Mouse (Mus musculus) large intestine, adult 2 months (tissue): ENCODE data around the gene Sec16a. TPM values are rescaled to one million over a fixed set of nuclear protein-coding genes. Genes with fewer than 3 reads are reported as not detected.

Experiments used
- DNase-seq: peaks from one replicate; pipeline ENCODE4 v3.0.0-alpha.2; 2012; ENCODE audit warnings: low read depth, low spot score
- WGBS: fragments of 180-500 bp; shearing (Covaris S2); methylation state at CpG from one replicate; pipeline ENCODE4 v1.1.7; 2018; 5-methylcytosine and 5-hydroxymethylcytosine counted together
- polyA plus RNA-seq: library from polyadenylated mRNA; depleted of rRNA; stranded (reverse); fragments of >200 nt; gene quantifications from 2 replicates; pipeline ENCODE4 v1.2.3, GENCODE M21; 2012; rRNA removed

The Sec16a gene
- 48.2 and 83.6 TPM in 2 replicates for polyA plus RNA-seq

DNA sequence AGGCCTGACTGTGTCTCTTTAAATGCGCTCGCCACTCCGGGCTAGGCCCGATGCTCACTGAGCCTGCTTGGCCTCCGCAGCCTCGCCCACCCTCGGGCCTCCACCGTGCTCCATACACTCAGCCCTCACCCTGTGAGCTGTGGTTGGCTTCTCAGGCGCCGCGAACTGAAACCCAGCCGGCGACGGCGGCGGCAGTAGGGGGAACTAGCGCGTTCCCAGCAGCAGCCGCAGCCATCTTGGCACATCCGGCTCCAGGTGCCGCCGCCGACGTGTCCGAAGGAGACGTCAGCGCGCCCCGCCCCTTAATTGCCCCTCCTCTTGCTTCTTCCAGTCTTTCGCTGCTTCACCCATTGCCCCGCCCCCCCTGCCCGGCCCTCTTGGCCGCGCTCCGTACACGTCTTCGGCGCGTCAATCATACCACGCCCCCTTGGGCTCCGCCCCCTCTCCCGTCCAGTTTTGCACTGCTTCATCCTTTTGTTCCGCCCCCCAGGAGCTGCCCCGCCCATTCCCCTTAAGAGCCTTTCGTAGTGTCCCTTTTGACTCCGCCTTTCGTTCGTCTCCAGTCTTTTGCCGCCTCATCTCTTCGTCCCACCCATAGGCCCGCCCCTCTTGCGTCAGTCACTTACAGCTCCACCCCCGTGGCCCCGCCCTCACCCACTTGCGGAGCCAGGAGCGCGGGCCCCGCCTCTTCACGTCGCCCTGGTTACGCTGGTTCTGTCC is at the start of gene Sec16a:
TSS of gene Sec16a (minus strand) at position 271 of the 720 bp plus-strand sequence.
- under 1% methylated on average over 61 of the region's 61 CpGs for WGBS
- peak; percentile 100 for DNase-seq

DNA sequence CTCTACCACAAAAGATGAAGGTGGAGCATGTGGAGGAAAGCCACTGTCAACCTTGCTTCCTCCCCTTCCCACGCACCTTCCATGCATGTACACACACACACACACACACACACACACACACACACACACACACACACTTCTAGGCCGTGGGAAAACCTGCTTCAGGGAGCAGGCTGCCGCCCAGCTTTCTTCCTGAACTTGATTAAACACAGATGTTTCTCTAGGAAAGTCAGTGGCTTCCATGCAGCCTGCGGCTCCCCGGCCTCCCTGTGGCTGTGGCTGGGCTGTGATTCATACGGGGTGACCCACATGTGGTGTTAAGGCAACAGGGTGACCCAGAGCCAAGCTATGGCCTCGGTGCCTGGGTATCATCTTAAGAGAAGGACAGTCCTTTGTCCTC is 49.4 kb upstream of the Sec16a start:
- 9% methylated on average over 7 of the region's 7 CpGs for WGBS

GRCm38 (mm10) chr2:26493021-26493781 is 48.2 kb upstream of the Sec16a start:
- 31% methylated on average over 9 of the region's 9 CpGs for whole genome bisulfite sequencing
- no peak for DNase-seq

More for the DNA sequence above, 49.4 kb upstream of the Sec16a start:
- no peak for DNase-seq

DNA sequence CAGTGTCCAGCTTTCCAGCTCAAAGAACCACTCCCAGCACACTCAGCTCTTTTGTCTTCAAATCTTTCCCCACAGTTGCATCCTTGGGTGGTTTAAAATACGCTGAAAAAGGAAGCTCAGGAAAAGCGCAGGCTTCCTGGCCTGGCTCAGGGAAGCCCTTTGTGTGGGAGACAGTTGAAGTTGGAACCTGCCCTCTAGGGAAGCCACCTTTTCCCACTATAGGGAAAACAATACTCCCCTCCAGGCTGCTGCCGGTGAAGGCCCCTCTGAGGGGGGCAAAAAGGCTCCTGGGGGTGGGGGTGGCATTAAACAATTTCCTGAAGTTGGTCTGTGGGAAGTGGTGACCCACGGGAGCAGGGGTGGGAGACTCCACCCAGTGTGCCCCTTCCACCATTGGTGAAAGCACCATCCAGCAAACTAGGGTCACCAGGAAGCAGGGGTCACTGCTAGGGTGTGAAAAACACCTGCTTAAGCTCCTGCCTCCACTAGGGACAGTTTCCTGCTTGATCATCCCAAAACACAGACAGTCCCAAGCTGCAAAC is 45.8 kb upstream of the Sec16a start:
- 35% methylated on average over 4 of the region's 4 CpGs for WGBS
- no peak for DNase-seq

DNA sequence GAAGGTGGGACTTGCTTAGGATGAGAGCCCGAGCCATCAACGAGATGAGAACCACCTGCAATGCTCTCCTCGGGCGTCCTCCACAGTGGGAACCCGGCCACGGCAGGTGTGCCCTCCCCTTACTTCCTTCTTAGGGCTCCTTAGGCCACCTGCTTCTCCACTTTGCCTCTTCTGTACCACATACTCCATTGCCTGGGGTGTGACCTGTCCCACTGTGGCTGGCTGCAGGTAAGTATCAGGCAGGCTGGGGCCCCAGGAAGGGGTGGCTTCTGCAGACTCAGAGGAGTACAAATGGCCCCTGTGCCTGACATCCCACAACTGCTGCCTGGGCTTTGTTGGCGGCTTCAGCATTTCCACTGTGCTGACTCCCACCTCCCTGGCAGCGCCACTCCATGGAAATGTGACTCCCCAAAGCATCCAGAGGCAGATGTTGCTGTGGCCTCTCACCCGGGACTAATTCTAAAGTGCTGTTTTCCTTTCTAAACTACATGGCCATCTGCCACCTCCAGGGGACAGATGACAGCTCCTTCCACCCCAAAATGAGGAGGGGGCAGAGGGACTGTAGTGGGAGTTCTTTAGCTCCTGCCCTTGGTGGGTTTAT is 43.6 kb upstream of the Sec16a start:
- 33% methylated on average over 9 of the region's 9 CpGs for WGBS
- no peak for DNase-seq

DNA sequence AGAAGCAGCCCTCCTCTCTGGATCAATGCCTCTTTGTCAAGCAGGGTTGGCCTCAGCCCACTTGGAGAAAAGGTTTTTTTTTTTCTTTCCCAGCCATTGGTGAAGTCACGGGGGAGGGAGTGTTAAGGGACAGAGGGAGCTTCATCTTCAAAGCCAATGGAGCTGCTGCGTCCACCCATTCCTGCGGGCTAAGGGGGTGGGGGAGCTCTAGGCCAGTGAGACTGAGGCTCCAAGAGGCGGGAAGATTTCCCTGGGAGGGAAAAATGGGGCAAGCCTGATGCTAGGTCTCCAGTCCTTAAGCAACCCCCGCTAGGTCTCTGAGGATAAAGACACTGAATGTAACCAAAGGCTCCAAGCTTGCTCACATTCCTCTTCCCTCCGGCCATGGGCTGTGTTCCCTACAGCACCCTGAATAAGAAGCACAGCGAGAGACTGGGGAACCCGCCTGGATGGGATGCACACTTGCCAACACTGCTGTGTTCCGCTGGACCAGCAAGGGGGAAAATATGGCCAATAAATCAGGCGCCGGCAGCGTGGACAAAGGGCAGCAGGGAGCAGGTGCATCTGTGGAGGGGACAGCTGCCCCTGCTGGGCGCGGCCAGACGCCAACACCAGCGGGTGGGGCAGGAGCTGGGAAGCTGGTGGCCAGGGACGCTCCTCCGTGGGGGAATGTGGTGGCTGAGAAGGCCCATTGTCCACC is 42.5 kb upstream of the Sec16a start:
- 19% methylated on average over 18 of the region's 18 CpGs for WGBS
- DNase-seq, result no peak

- no peak for DNase-seq
- WGBS, result 35% methylated on average over 3 of the region's 3 CpGs
Observed at GRCm38 (mm10) chr2:26486835-26487321, 41.9 kb upstream of the Sec16a start.

GRCm38 (mm10) chr2:26486264-26486810 is 41.3 kb upstream of the Sec16a start:
- WGBS, result 27% methylated on average over 5 of the region's 5 CpGs
- DNase-seq, result no peak

DNA sequence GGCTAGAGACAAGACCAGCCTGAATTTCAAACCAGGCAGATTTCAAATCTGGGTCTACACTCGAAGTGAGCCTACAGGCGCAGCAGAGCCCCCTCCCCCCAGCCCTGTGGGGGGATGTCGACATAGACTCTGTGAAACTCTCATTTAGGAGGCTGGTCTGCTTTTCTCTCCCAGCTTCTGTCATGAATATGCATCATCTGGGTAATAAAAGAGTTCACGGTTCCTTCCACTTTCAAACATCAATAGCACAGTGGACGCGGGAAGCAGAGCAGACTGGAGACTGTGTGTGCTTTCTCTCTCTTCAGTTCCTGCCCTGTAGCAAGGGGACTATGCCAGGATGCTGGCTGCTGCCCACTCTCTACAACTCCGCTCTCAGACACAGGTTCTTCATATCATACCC is 40.7 kb upstream of the Sec16a start:
- 33% methylated on average over 7 of the region's 7 CpGs for WGBS

GRCm38 (mm10) chr2:26485278-26485677 is 40.3 kb upstream of the Sec16a start:
- no peak for DNase-seq
- 48% methylated on average over 9 of the region's 9 CpGs for WGBS

More for the DNA sequence above, 40.7 kb upstream of the Sec16a start:
- no peak for DNase-seq

DNA sequence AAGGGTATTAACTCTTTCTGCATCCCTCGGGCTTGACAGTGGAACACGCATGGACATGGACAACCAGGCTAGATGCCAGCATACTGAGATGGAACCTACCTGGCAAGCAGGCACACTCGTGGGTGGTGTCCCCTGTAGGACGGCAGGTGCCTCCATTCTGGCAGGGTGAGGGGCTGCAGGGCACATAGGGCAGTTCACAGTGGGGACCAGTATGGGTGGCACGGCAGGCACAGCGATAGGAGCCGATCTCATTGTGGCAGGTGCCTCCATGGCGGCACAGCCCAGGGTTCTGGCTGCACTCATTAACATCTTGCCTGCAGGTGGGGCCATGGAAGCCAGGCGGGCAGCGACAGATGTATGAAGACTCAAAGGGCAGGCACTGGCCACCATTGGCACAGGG is 39.2 kb upstream of the Sec16a start:
- DNase-seq, result no peak
- WGBS, result 35% methylated on average over 10 of the region's 10 CpGs

GRCm38 (mm10) chr2:26483230-26483869 is 38.3 kb upstream of the Sec16a start:
- no peak for DNase-seq
- 18% methylated on average over 13 of the region's 13 CpGs for WGBS

- DNase-seq, result no peak
- 21% methylated on average over 3 of the region's 3 CpGs for WGBS
Observed at GRCm38 (mm10) chr2:26482824-26483223, 37.8 kb upstream of the Sec16a start.

- 35% methylated on average over 10 of the region's 10 CpGs for WGBS
- peak; percentile 83 for DNase-seq
Observed at GRCm38 (mm10) chr2:26481724-26482495, 36.9 kb upstream of the Sec16a start.

DNA sequence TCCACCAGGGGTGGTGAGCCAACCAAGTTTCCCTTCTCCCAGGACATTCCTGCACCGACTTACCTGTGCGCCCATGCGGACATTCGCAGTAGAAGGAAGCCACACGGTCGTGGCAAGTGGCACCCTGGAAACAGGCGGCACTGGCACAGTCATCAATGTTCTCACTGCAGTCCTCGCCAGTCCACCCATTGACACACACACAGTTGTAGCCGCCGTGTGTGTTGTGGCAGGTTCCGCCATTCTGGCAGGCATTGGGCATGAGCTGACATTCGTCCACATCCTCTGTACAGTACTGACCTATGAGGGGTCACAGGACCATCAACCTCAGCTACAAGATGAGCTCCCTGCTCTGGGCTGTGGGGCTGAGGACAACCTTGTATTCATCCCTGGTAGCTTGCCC is 35.9 kb upstream of the Sec16a start:
- WGBS, result 87% methylated on average over 12 of the region's 12 CpGs
- no peak for DNase-seq

GRCm38 (mm10) chr2:26478685-26479205 is 33.7 kb upstream of the Sec16a start:
- WGBS, result 85% methylated on average over 2 of the region's 2 CpGs
- no peak for DNase-seq

GRCm38 (mm10) chr2:26477911-26478310 is 32.9 kb upstream of the Sec16a start:
- DNase-seq, result no peak
- 97% methylated on average over 7 of the region's 7 CpGs for WGBS
